Mouse (Mus musculus) CD4-positive naive resting alpha-beta T cell, adult 76 days (primary cell): ENCODE data around the gene Gm3371. TPM values are rescaled to one million over a fixed set of nuclear protein-coding genes. Genes with fewer than 3 reads are reported as not detected.

ENCODE experiments used
- total RNA-seq: library from RNA; stranded (reverse); gene quantifications from one replicate; pipeline ENCODE4 v1.2.4, GENCODE M21; 2023

The Gm3371 gene
- total RNA-seq: not detected

GRCm38 (mm10) chr14:44410588-44410987, at the start of gene Gm3371:
Gm3371 (minus strand) TSS chr14:44410688.

GRCm38 (mm10) chr14:44433335-44433734, 22.8 kb upstream of the Gm3371 start, which contains the start of gene Gm8232:
Gm8232 (plus strand) TSS chr14:44433635.

GRCm38 (mm10) chr14:44365057-44365456, 45.4 kb downstream of the Gm3371 start, which contains the start of gene Gm8229:
Gm8229 (plus strand) TSS chr14:44365357.

Other genes starting within 250 kb of the Gm3371 start
- gene Gm8212, start 213.0 kb downstream of the Gm3371 start, total RNA-seq: not detected
- gene 4930503E14Rik, start 197.4 kb downstream of the Gm3371 start, total RNA-seq: not detected
- gene Gm8220, start 125.1 kb downstream of the Gm3371 start, total RNA-seq: not detected
- not detected for gene Gm5930, start 72.1 kb downstream of the Gm3371 start, total RNA-seq
- not detected for gene Gm8229, start 45.3 kb downstream of the Gm3371 start, total RNA-seq
- not detected for gene Gm8232, start 22.9 kb upstream of the Gm3371 start, total RNA-seq
- gene BC061237, start 81.8 kb upstream of the Gm3371 start, total RNA-seq: not detected
- gene Gm17093, start 107.6 kb upstream of the Gm3371 start, total RNA-seq: not detected
- not detected for gene Gm8247, start 172.5 kb upstream of the Gm3371 start, total RNA-seq
- gene Gm5624, start 217.2 kb upstream of the Gm3371 start, total RNA-seq: not detected